Mouse (Mus musculus): ENCODE measurements around the gene BC048507. TPM values are rescaled to one million over a fixed set of nuclear protein-coding genes. Genes with fewer than 3 reads are reported as not detected.

Gene BC048507
- polyA plus RNA-seq, 1 experiment from 2014 or later, result not detected

DNA sequence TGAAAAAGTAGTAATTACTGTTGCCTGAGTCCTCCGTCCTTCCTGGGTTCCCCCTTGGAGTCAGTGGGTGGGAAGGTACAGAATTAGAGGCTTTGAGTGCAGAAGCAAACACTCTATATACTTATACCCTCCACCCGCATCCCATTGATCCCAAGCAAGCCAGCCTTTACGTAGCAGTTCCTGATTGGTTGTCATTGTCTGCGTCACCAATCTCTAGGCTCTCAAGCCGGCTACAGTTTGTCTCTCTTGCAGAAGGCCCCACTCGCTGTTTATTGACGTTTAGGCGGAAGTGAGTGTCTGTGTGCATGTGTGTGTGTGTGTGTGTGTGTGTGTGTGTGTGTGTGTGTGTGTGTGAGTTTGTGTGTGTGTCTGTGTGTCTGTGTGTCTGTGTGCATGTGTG lies 20.8 kb downstream of the BC048507 start:
- Histone ChIP-seq H3K9ac (ENCODE audit: low read depth, low read length) (no peak overlapping the region), H3K9me3 (ENCODE audit: control insufficient read depth, low read length) (peaks cover 3% of the 10 kb centered on the region), H3K4me1 (replicated peaks; ENCODE audit: control insufficient read depth, insufficient read depth, low read length) (no peaks in the 10 kb centered on the region), H3K27me3 (ENCODE audit: control insufficient read depth, insufficient read depth, low read length) (no peaks in the 10 kb centered on the region), H3K36me3 (ENCODE audit: control insufficient read depth, insufficient read depth, low read length) (no peaks in the 10 kb centered on the region), H3K27ac (ENCODE audit: low read depth, low read length) (no peak overlapping the region), H3K4me2 (replicated peaks; ENCODE audit: low read depth, low read length) (no peak overlapping the region), H3K4me3 (ENCODE audit: low read depth, low read length) (no peak overlapping the region)
- WGBS, result 90% methylated on average over 8 of the region's 8 CpGs
- no peak for DNase-seq (ENCODE audit: low spot score)
- ATAC-seq (ENCODE audit: low FRiP score), result no peak

DNA sequence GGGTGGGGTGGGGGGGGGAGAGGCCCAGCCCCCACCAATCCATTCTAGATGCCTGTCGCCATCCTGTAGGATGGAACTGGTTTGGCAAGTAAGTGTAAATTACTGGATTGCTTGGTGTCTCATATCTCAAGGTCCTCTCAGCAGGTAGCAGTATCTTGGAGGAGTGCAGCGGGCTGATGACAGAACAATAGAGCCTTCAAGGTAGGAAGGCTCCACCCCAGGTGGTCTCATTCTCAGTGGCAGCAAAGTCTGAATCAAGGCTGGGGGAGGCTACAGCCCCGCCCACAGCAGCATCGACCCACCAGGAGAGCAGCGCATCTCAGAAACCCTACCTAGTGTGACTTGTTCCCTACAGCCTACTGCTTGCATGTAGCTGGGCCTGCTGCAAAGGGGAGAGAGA lies 46.6 kb downstream of the BC048507 start:
- Histone ChIP-seq H3K27ac (ENCODE audit: low read depth, low read length) (no peak overlapping the region), H3K4me2 (replicated peaks; ENCODE audit: low read depth, low read length) (no peak overlapping the region), H3K9me3 (ENCODE audit: control insufficient read depth, low read length) (peaks cover 9% of the 10 kb centered on the region), H3K27me3 (ENCODE audit: control insufficient read depth, insufficient read depth, low read length) (no peaks in the 10 kb centered on the region), H3K4me1 (replicated peaks; ENCODE audit: control insufficient read depth, insufficient read depth, low read length) (no peaks in the 10 kb centered on the region), H3K9ac (ENCODE audit: low read depth, low read length) (no peak overlapping the region), H3K4me3 (ENCODE audit: low read depth, low read length) (no peak overlapping the region), H3K36me3 (ENCODE audit: control insufficient read depth, insufficient read depth, low read length) (no peaks in the 10 kb centered on the region)
- ATAC-seq (ENCODE audit: low FRiP score) (no peak), DNase-seq (ENCODE audit: low spot score) (no peak)
- WGBS, result 30% methylated on average over 5 of the region's 5 CpGs

Other genes with a start within 250 kb of the BC048507 start
- 0.94 TPM in 1 of 2 replicates, not detected in the other for gene Gm49345, start 225.6 kb upstream of the BC048507 start, polyA plus RNA-seq (2014; fragmentation: Nextera tagmentation; extraction: Ambion mirVana)
- gene Zfp729a, start 225.5 kb upstream of the BC048507 start, polyA plus RNA-seq (2014; fragmentation: Nextera tagmentation; extraction: Ambion mirVana), result 3.8 and 4.3 TPM in 2 replicates
- 11.9 and 14.3 TPM in 2 replicates for gene Zfp738, start 176.3 kb upstream of the BC048507 start, polyA plus RNA-seq (2014; fragmentation: Nextera tagmentation; extraction: Ambion mirVana)
- 4.0 and 5.3 TPM in 2 replicates for gene Zfp65, start 134.2 kb upstream of the BC048507 start, polyA plus RNA-seq (2014; fragmentation: Nextera tagmentation; extraction: Ambion mirVana)
- gene Zfp85, start 108.1 kb upstream of the BC048507 start, polyA plus RNA-seq (2014; fragmentation: Nextera tagmentation; extraction: Ambion mirVana), result 6.0 and 6.3 TPM in 2 replicates
- 3.8 and 3.9 TPM in 2 replicates for gene Zfp493, start 83.6 kb upstream of the BC048507 start, polyA plus RNA-seq (2014; fragmentation: Nextera tagmentation; extraction: Ambion mirVana)
- gene Zfp273, start 49.6 kb upstream of the BC048507 start, polyA plus RNA-seq (2014; fragmentation: Nextera tagmentation; extraction: Ambion mirVana), result 8.4 and 9.7 TPM in 2 replicates
- 2.7 and 3.3 TPM in 2 replicates for gene Gm10037, start 32.2 kb upstream of the BC048507 start, polyA plus RNA-seq (2014; fragmentation: Nextera tagmentation; extraction: Ambion mirVana)